Mouse (Mus musculus) urinary bladder, postnatal 4 days (tissue): ENCODE results near the gene Slc35e2.
"Not testable (repeated sequence)": the region's sequence is repeated elsewhere in the genome, so short reads cannot be mapped to it uniquely, and the experiment has no call there.

ENCODE experiments used
- DNase-seq, 2 experiments: peaks; one replicate each; pipeline ENCODE4 v3.0.0; 2021 to 2022; ENCODE audit warnings: low spot score in 2 of 2

Gene Slc35e2

GRCm38 (mm10) chr4:155669598-155670075 lies 68.4 kb downstream of the Slc35e2 start:
- no peak for DNase-seq

GRCm38 (mm10) chr4:155670236-155670635 lies 69.0 kb downstream of the Slc35e2 start:
- DNase-seq: not testable (repeated sequence)

GRCm38 (mm10) chr4:155672082-155672481 lies 70.9 kb downstream of the Slc35e2 start:
- DNase-seq: no peak
